Mouse (Mus musculus): ENCODE data around the gene Slc8a3.

DNA sequence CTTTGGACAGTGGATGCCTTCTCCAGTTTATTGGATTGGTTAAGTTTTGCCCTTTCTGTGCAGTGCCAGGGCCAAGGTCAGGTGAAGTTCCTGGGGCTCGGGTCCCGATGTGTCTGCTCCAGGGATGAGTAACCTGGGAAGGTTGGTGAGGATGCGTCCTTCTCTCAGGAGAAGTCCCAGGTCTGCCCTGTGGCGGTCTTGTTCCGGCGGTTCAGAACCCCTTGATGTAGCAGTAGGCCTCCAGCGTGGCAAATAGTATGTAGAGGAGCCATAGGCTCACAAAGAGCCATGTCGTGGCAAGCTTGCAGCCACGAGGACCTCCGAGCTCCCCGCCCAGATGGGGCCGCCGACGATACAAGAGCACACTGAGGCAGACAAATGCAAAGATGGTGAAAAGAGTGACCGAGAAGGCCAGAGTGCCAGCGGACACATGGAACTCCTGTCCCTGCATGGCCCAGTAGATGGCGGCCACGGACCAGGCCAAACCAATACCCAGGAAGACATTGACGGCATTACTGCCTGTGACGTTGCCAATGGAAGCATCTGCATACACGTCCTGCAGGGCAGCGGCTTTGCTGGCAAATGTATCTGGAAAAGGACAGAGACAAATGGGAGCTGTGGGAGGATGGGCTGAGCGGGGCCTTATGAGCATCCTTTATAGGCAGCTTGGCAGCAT, 133.6 kb downstream of the Slc8a3 start:
- TF ChIP-seq E2F4 (IDR thresholded peaks at IDR 0.05; ENCODE audit: insufficient read depth): no peak
- no peak for TF ChIP-seq REST (IDR thresholded peaks at IDR 0.05; ENCODE audit: insufficient read depth, insufficient read length)
- TF ChIP-seq CEBPB (IDR thresholded peaks at IDR 0.05; ENCODE audit: insufficient read depth, poor library complexity, severe bottlenecking): no peak
- TF ChIP-seq POLR2A (IDR thresholded peaks at IDR 0.05; ENCODE audit: insufficient read length, low read depth): no peak
- no peak for TF ChIP-seq USF1 (IDR thresholded peaks at IDR 0.05; ENCODE audit: low read depth)
- TF ChIP-seq MYOG (IDR thresholded peaks at IDR 0.05; ENCODE audit: control insufficient read depth in 1 of 3, insufficient read depth in 1 of 3, insufficient read length in 2 of 3, low read depth in 2 of 3): no peak
- TF ChIP-seq MYOD1 (IDR thresholded peaks at IDR 0.05; ENCODE audit: control insufficient read depth in 1 of 3, insufficient read length in 2 of 3, low read depth in 2 of 3): no peak
- TF ChIP-seq POLR2AphosphoS2 (IDR thresholded peaks at IDR 0.05; ENCODE audit: insufficient read length, low read depth): no peak
- TF ChIP-seq MAX (IDR thresholded peaks at IDR 0.05; ENCODE audit: low read depth): no peak
- TF ChIP-seq TCF12 (IDR thresholded peaks at IDR 0.05; ENCODE audit: insufficient read depth, poor library complexity, severe bottlenecking): no peak
